Mouse (Mus musculus) ES-Bruce4 (cell line): ENCODE measurements around the gene Adgrg1.

Experiments
- CTCF ChIP-seq: IDR thresholded peaks from one replicate; pipeline ENCODE4 v1.8.1; 2011; ENCODE audit warnings: low read depth, low read length
- POLR2A ChIP-seq: IDR thresholded peaks from one replicate; pipeline ENCODE4 v1.8.1; 2011; ENCODE audit warnings: low read length; ENCODE audit not compliant: insufficient read depth

DNA sequence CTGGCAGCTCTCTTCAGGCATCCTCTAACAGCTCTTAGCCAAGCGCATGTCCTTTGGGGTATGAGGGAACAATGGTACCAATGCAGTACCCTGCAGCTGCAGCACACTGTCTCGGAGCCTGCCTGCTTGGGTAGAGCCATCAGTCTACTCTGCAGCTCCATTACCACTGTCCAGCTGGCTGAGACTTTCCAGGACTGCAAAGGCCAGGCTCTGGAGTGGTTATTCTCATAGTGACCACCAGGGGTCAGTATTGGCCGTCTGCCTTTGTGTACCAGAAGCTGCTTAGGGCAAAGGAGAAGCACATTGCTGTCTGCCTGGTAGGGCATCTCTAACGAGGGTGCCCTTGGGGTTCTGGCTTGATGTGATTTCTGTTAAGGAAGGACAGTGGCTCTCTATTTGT is 24.5 kb upstream of the Adgrg1 start:
- TF ChIP-seq POLR2A (no peak), CTCF (peak; percentile 92)
